ENCODE assay signal across 8 mouse cellular contexts in genomic region chr8:119698960-119699359, GRCm38 (mm10). TPM values are rescaled to one million over a fixed set of nuclear protein-coding genes. Genes with fewer than 3 reads are reported as not detected.
DNase-seq lines count a peak whose midpoint lies in the region; ATAC-seq lines count a peak whose summit lies in the region.

No protein-coding gene starts in this region.

- H3K27ac ChIP-seq in heart, embryonic 11.5 days (ENCODE audit: low read depth, low read length), result no peak overlapping the region

- no peak overlapping the region for H3K4me3 ChIP-seq in heart, embryonic 11.5 days (ENCODE audit: low read depth, low read length)
- peak overlapping the region; percentile 81 for H3K4me3 ChIP-seq in megakaryocyte, embryonic 14.5 days (replicated peaks)

- peak; percentile 37 to 43 for DNase-seq in cerebellum, adult 18-20 months
- no peak for DNase-seq in cerebellum, adult 11-12 months
- peak; percentile 45 to 83 for DNase-seq in urinary bladder, adult 18-20 months (ENCODE audit: low spot score in 2 of 2)
- no peak for DNase-seq in urinary bladder, postnatal 10 days (ENCODE audit: low spot score)
- peak; percentile 65 to 92 for DNase-seq in kidney, postnatal 36 days
- peak; percentile 72 for DNase-seq in thymus, postnatal 14 days

- no peak overlapping the region for H3K9ac ChIP-seq in heart, embryonic 11.5 days (ENCODE audit: low read depth, low read length)

- H3K9me3 ChIP-seq in heart, embryonic 11.5 days (replicated peaks; ENCODE audit: control insufficient read depth, low read length), result no peaks in the 10 kb centered on the region
- H3K9me3 ChIP-seq in megakaryocyte, embryonic 14.5 days, result no peaks in the 10 kb centered on the region

- 2% methylated on average over 12 of the region's 12 CpGs for WGBS in heart, embryonic 11.5 days (ENCODE audit: insufficient replicate concordance)

- no peak for ATAC-seq in heart, embryonic 11.5 days (replicated peaks; ENCODE audit: insufficient number of reproducible peaks, low FRiP score, low TSS enrichment)

- H3K4me2 ChIP-seq in heart, embryonic 11.5 days, result peak overlapping the region; percentile 51

- H3K27me3 ChIP-seq in heart, embryonic 11.5 days (ENCODE audit: control insufficient read depth, insufficient read depth, low read length), result peaks cover 42% of the 10 kb centered on the region
- H3K27me3 ChIP-seq in megakaryocyte, embryonic 14.5 days (replicated peaks), result peaks cover 86% of the 10 kb centered on the region

- H3K36me3 ChIP-seq in heart, embryonic 11.5 days (ENCODE audit: control insufficient read depth, insufficient read depth, low read length), result no peaks in the 10 kb centered on the region
- no peaks in the 10 kb centered on the region for H3K36me3 ChIP-seq in megakaryocyte, embryonic 14.5 days (replicated peaks; ENCODE audit: low read length)

- peaks cover 6% of the 10 kb centered on the region for H3K4me1 ChIP-seq in heart, embryonic 11.5 days (ENCODE audit: control insufficient read depth, insufficient read depth, low read length)
- peaks cover 8% of the 10 kb centered on the region for H3K4me1 ChIP-seq in megakaryocyte, embryonic 14.5 days

RNA-seq across cellular contexts. Expression of gene Atp2c2, which starts 0.8 kb away (rescaled TPM):
- 0.14 and 0.24 TPM in 2 replicates for polyA plus RNA-seq in heart, embryonic 11.5 days (2014; fragmentation: Nextera tagmentation; extraction: Ambion mirVana)
- not detected in 2 replicates for polyA plus RNA-seq in megakaryocyte, embryonic 14.5 days (2012; ENCODE audit: insufficient read depth, low replicate concordance)

RNA-seq across cellular contexts. Expression of gene Wfdc1, which starts 32.8 kb away (rescaled TPM):
- polyA plus RNA-seq in heart, embryonic 11.5 days (2014; fragmentation: Nextera tagmentation; extraction: Ambion mirVana), result 2.1 and 2.3 TPM in 2 replicates
- polyA plus RNA-seq in megakaryocyte, embryonic 14.5 days (2012; ENCODE audit: insufficient read depth, low replicate concordance), result not detected in 2 replicates

Comparison
In these comparisons a context has a peak if more than half of its experiments do, and no peak if none do; other contexts are left out.
1. DNase-seq: peak in cerebellum, adult 18-20 months (2 of 2), urinary bladder, adult 18-20 months (2 of 2), kidney, postnatal 36 days (2 of 2) and thymus, postnatal 14 days (single experiment); none in cerebellum, adult 11-12 months (single experiment) and urinary bladder, postnatal 10 days (single experiment).